Mouse (Mus musculus) embryonic facial prominence, embryonic 12.5 days (tissue): Measurements from ENCODE around the gene P2ry2. TPM values are rescaled to one million over a fixed set of nuclear protein-coding genes. Genes with fewer than 3 reads are reported as not detected.

Experiments
- ATAC-seq: fragments of 200-750 bp; cut with Nextera tagmentation; 2 replicates; pipeline ENCODE4 v1.8.0; 2017; ENCODE audit not compliant: insufficient number of reproducible peaks, insufficient read depth, low FRiP score, low TSS enrichment
- H3K27ac ChIP-seq: fragments of 300-500 bp; sonication (generic); 2 replicates; pipeline ENCODE4 v1.5.1; 2016; ENCODE audit warnings: mild to moderate bottlenecking
- H3K27me3 ChIP-seq: fragments of 300-500 bp; sonication (generic); 2 replicates; pipeline ENCODE4 v1.6.1; 2016; ENCODE audit warnings: mild to moderate bottlenecking, moderate library complexity
- H3K36me3 ChIP-seq: fragments of 300-500 bp; sonication (generic); 2 replicates; pipeline ENCODE4 v1.6.1; 2016; ENCODE audit warnings: mild to moderate bottlenecking
- H3K4me1 ChIP-seq: fragments of 300-500 bp; sonication (generic); 2 replicates; pipeline ENCODE4 v1.6.1; 2016
- H3K4me2 ChIP-seq: fragments of 300-500 bp; sonication (generic); replicated peaks from 2 replicates; pipeline ENCODE4 v1.6.1; 2016; ENCODE audit warnings: mild to moderate bottlenecking, moderate library complexity
- H3K4me3 ChIP-seq: fragments of 300-500 bp; sonication (generic); 2 replicates; pipeline ENCODE4 v1.5.1; 2016; ENCODE audit warnings: mild to moderate bottlenecking
- H3K9ac ChIP-seq: fragments of 300-500 bp; sonication (generic); 2 replicates; pipeline ENCODE4 v1.6.1; 2016; ENCODE audit warnings: mild to moderate bottlenecking, moderate library complexity
- H3K9me3 ChIP-seq: fragments of 300-500 bp; sonication (generic); 2 replicates; pipeline ENCODE4 v1.6.1; 2016; ENCODE audit warnings: mild to moderate bottlenecking, moderate library complexity
- WGBS: fragments of 180-500 bp; shearing (Covaris S2); methylation state at CpG from one replicate; pipeline ENCODE4 v1.1.7; 2016; 5-methylcytosine and 5-hydroxymethylcytosine counted together
- polyA plus RNA-seq: library from polyadenylated mRNA; unstranded; fragments of >200 nt; fragmentation: Nextera tagmentation; extraction: Ambion mirVana; gene quantifications from 2 replicates; pipeline ENCODE4 v1.2.1, GENCODE M21; 2016

The P2ry2 gene
- polyA plus RNA-seq, 1 experiment from 2014 or later: 0.83 TPM

- Histone ChIP-seq H3K4me3 (peak within 1 kb of the TSS; percentile 34), H3K27ac (no peak within 1 kb of the TSS), H3K4me2 (peak within 1 kb of the TSS; percentile 61), H3K4me1 (peaks cover 8% of the 10 kb centered on the region; the same call in 1 of the 2 replicates), H3K36me3 (no peaks in the 10 kb centered on the region), H3K9me3 (no peaks in the 10 kb centered on the region), H3K27me3 (peaks cover 39% of the 10 kb centered on the region), H3K9ac (peak within 1 kb of the TSS; percentile 19; the same call in 1 of the 2 replicates)
- 0 out of 2 replicates have a peak, but pooled peaks have one; percentile 25 for ATAC-seq
- WGBS: 2% methylated on average over 36 of the region's 36 CpGs
These were observed 38.3 kb downstream of the P2ry2 start, which contains the start of gene P2ry6 for GRCm38 (mm10) chr7:100974135-100974903. Gene P2ry6 (minus strand): TSS chr7:100974649.

GRCm38 (mm10) chr7:100972875-100973274, 39.8 kb downstream of the P2ry2 start:
- no peak for ATAC-seq
- Histone ChIP-seq H3K4me3 (no peak overlapping the region), H3K9ac (no peak overlapping the region), H3K4me2 (no peak overlapping the region), H3K27ac (no peak overlapping the region), H3K4me1 (peaks cover 8% of the 10 kb centered on the region; the same call in 1 of the 2 replicates), H3K27me3 (peaks cover 39% of the 10 kb centered on the region), H3K36me3 (no peaks in the 10 kb centered on the region), H3K9me3 (no peaks in the 10 kb centered on the region)
- WGBS: 42% methylated on average over 3 of the region's 3 CpGs

GRCm38 (mm10) chr7:100968874-100969659, 43.6 kb downstream of the P2ry2 start:
- no peak for ATAC-seq
- Histone ChIP-seq H3K9ac (no peak overlapping the region), H3K9me3 (no peaks in the 10 kb centered on the region), H3K27ac (no peak overlapping the region), H3K4me1 (peaks cover 1% of the 10 kb centered on the region; the same call in 1 of the 2 replicates), H3K27me3 (peaks cover 22% of the 10 kb centered on the region), H3K4me3 (no peak overlapping the region), H3K36me3 (no peaks in the 10 kb centered on the region), H3K4me2 (no peak overlapping the region)
- 74% methylated on average over 10 of the region's 10 CpGs for WGBS

DNA sequence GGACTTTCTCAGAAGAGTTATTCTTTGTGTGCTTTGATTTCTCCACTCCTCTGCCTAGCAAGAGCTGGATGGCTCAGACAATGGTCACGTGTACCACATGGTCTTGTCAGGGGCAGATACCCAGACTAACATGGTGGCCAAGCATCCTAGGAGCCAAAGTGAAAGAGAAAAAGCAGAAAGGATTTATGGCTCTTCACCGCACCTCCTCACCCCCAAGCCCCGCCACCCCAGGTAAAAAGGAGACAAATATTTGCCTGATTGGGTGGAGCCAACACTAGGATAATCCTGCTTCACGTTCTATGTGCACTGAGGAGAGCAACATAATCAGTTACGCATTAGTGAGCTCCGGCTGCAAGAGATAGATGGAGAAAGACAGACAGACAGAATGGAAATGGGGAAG, 44.3 kb downstream of the P2ry2 start:
- H3K9me3 ChIP-seq: no peaks in the 10 kb centered on the region
- no peak overlapping the region for H3K27ac ChIP-seq
- WGBS: 85% methylated on average over 6 of the region's 6 CpGs
- H3K4me3 ChIP-seq: no peak overlapping the region
- H3K4me2 ChIP-seq: no peak overlapping the region
- H3K36me3 ChIP-seq: no peaks in the 10 kb centered on the region
- no peak for ATAC-seq
- no peak overlapping the region for H3K9ac ChIP-seq
- H3K4me1 ChIP-seq: no peaks in the 10 kb centered on the region
- H3K27me3 ChIP-seq: peaks cover 15% of the 10 kb centered on the region

- Histone ChIP-seq H3K27ac (no peak overlapping the region), H3K4me1 (no peaks in the 10 kb centered on the region), H3K27me3 (peaks cover 10% of the 10 kb centered on the region), H3K9me3 (no peaks in the 10 kb centered on the region), H3K4me3 (no peak overlapping the region), H3K36me3 (no peaks in the 10 kb centered on the region), H3K9ac (no peak overlapping the region), H3K4me2 (no peak overlapping the region)
- WGBS: 75% methylated on average over 9 of the region's 9 CpGs
- no peak for ATAC-seq
These were observed 44.8 kb downstream of the P2ry2 start for GRCm38 (mm10) chr7:100967850-100968249.

GRCm38 (mm10) chr7:100966014-100966413, 46.7 kb downstream of the P2ry2 start:
- WGBS: 80% methylated on average over 7 of the region's 7 CpGs
- Histone ChIP-seq H3K9ac (no peak overlapping the region), H3K4me1 (no peaks in the 10 kb centered on the region), H3K36me3 (no peaks in the 10 kb centered on the region), H3K4me2 (no peak overlapping the region), H3K27ac (no peak overlapping the region), H3K9me3 (no peaks in the 10 kb centered on the region), H3K27me3 (no peaks in the 10 kb centered on the region), H3K4me3 (no peak overlapping the region)
- no peak for ATAC-seq

DNA sequence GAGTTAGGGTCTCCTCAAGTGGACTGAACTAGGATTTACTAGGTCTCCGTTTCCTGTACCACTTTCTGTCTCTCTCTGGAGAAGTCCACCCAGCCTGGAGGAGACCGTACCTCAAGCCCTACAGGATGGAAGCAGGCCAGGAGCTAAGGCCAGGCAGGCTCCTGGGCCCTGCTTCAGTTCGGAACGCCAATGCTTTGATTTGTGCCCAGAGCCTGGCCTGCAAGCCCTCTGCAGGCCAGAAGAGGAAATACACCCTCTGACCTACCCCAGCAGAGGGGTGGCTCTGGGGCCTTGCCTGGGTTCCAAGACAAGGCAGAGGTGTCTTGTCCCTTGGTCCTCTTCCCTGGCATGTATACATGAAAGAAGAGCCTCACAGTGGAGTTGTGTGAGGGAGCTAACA, 47.6 kb downstream of the P2ry2 start:
- Histone ChIP-seq H3K9ac (no peak overlapping the region), H3K27me3 (no peaks in the 10 kb centered on the region), H3K27ac (no peak overlapping the region), H3K4me1 (no peaks in the 10 kb centered on the region), H3K36me3 (no peaks in the 10 kb centered on the region), H3K9me3 (no peaks in the 10 kb centered on the region), H3K4me2 (no peak overlapping the region), H3K4me3 (no peak overlapping the region)
- ATAC-seq: no peak
- WGBS: 15% methylated on average over 4 of the region's 4 CpGs

DNA sequence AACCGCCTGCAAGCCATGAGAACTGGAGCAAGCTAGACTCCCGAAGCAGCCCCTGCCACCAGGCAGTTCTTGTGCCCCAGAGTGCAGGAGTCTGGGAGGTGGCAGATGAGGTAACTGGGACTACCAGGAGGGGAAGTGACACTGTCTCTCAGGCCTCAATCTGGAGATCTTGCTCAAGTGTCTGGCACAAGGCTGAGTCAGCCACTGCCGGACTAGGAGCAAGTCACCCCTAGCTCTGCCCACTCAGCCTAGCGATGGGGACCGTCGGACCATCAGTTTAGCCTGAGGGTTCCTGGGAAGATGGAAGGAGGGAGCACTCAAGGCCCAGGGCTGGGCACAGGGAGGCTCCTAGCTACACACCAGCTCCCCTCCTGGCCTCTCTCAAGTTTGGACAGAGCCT, 48.4 kb downstream of the P2ry2 start:
- Histone ChIP-seq H3K4me1 (no peaks in the 10 kb centered on the region), H3K27me3 (no peaks in the 10 kb centered on the region), H3K27ac (0 out of 2 replicates have a peak overlapping the region, but pooled peaks have one; percentile 36), H3K4me3 (no peak overlapping the region), H3K9ac (no peak overlapping the region), H3K36me3 (no peaks in the 10 kb centered on the region), H3K9me3 (no peaks in the 10 kb centered on the region), H3K4me2 (no peak overlapping the region)
- 74% methylated on average over 6 of the region's 6 CpGs for WGBS
- ATAC-seq: no peak

DNA sequence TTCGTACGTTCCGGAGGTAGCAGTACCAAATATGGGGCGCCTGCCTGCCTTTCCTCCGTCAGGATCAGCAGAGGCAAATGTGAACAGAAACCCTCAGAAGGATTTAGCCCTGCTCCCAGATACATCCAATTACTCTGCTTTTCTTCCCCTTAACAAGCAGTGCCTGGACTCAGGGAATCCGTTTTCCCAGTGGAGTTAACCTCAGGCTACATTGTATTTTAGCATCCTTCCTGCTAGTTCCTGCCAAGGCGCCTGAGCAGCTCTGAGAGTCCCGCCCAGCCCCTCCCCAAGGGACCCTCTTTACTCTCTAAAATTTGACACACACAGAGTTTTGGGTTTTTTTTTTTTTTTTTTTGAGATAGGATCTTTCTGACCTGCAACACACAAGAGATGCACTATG, 49.3 kb downstream of the P2ry2 start:
- H3K27ac ChIP-seq: no peak overlapping the region
- no peaks in the 10 kb centered on the region for H3K36me3 ChIP-seq
- H3K4me2 ChIP-seq: no peak overlapping the region
- ATAC-seq: no peak
- no peak overlapping the region for H3K9ac ChIP-seq
- H3K9me3 ChIP-seq: no peaks in the 10 kb centered on the region
- no peaks in the 10 kb centered on the region for H3K27me3 ChIP-seq
- H3K4me1 ChIP-seq: no peaks in the 10 kb centered on the region
- no peak overlapping the region for H3K4me3 ChIP-seq
- 50% methylated on average over 8 of the region's 8 CpGs for WGBS

DNA sequence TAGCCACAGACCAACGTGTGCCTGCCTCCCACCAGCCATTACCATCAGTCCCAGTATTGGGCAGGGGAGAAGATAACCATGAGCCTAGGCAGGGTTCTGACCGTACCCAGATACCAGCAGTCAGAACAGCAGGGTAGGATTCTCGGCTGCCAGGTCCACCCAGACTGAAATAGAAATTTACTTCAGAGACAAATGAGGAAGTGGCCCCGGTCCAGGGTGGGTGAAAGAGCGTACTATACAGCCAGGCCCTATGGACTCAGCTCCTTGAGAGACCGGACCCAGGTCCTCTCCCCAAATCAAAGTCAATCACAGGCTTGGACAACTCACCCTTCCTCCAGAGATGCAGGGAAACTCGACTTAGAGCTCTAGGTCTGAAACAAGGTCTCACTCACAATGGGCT, 51.5 kb downstream of the P2ry2 start:
- H3K4me3 ChIP-seq: no peak overlapping the region
- WGBS: 78% methylated on average over 7 of the region's 7 CpGs
- H3K9ac ChIP-seq: no peak overlapping the region
- ATAC-seq: no peak
- H3K4me2 ChIP-seq: no peak overlapping the region
- H3K27ac ChIP-seq: no peak overlapping the region
- H3K9me3 ChIP-seq: no peaks in the 10 kb centered on the region
- H3K4me1 ChIP-seq: no peaks in the 10 kb centered on the region
- H3K27me3 ChIP-seq: no peaks in the 10 kb centered on the region
- H3K36me3 ChIP-seq: no peaks in the 10 kb centered on the region

DNA sequence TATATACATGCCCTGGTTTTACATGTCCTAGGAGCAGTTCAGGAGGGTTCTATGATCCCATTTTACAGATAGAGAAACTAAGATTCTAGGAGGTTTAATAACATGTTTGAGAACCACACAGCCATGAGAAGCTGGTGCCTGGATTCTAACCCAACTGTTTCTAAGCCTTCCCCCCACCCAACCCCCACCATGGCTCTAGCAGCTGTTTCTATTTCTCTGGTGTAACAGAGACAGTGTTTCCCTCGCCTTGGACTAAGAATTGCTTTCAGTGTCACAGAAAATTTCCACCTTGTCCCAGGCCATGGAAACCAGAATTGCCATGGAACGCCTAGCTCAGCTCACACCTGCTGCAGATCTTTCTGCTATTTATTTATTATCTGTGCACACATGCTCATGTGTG, 52.2 kb downstream of the P2ry2 start:
- 62% methylated on average over 2 of the region's 2 CpGs for WGBS
- Histone ChIP-seq H3K9me3 (no peaks in the 10 kb centered on the region), H3K27me3 (no peaks in the 10 kb centered on the region), H3K9ac (no peak overlapping the region), H3K36me3 (no peaks in the 10 kb centered on the region), H3K4me3 (no peak overlapping the region), H3K4me1 (no peaks in the 10 kb centered on the region), H3K27ac (no peak overlapping the region), H3K4me2 (no peak overlapping the region)
- ATAC-seq: no peak

GRCm38 (mm10) chr7:100958426-100958825, 54.2 kb downstream of the P2ry2 start:
- Histone ChIP-seq H3K36me3 (no peaks in the 10 kb centered on the region), H3K9ac (no peak overlapping the region), H3K4me3 (no peak overlapping the region), H3K27me3 (no peaks in the 10 kb centered on the region), H3K9me3 (no peaks in the 10 kb centered on the region), H3K4me1 (no peaks in the 10 kb centered on the region), H3K4me2 (no peak overlapping the region), H3K27ac (no peak overlapping the region)
- WGBS: 95% methylated on average over 2 of the region's 2 CpGs
- no peak for ATAC-seq
